Mouse (Mus musculus) neural tube, embryonic 12.5 days (tissue): ENCODE data around the gene Ints11. TPM values are rescaled to one million over a fixed set of nuclear protein-coding genes. Genes with fewer than 3 reads are reported as not detected.

ENCODE experiments used
- ATAC-seq: fragments of 200-750 bp; cut with Nextera tagmentation; 2 replicates; pipeline ENCODE4 v1.8.0; 2017; ENCODE audit warnings: low read depth, mild to moderate bottlenecking, moderate TSS enrichment, moderate library complexity; ENCODE audit not compliant: low FRiP score
- H3K27ac ChIP-seq: fragments of 300-500 bp; sonication (generic); 2 replicates; pipeline ENCODE4 v1.5.1; 2016
- H3K27me3 ChIP-seq: fragments of 300-500 bp; sonication (generic); replicated peaks from 2 replicates; pipeline ENCODE4 v1.6.1; 2016; ENCODE audit warnings: mild to moderate bottlenecking
- H3K36me3 ChIP-seq: fragments of 300-500 bp; sonication (generic); 2 replicates; pipeline ENCODE4 v1.6.1; 2016; ENCODE audit warnings: mild to moderate bottlenecking
- H3K4me1 ChIP-seq: fragments of 300-500 bp; sonication (generic); 2 replicates; pipeline ENCODE4 v1.6.1; 2016
- H3K4me2 ChIP-seq: fragments of 300-500 bp; sonication (generic); replicated peaks from 2 replicates; pipeline ENCODE4 v1.6.1; 2016; ENCODE audit warnings: mild to moderate bottlenecking
- H3K4me3 ChIP-seq: fragments of 300-500 bp; sonication (generic); 2 replicates; pipeline ENCODE4 v1.5.1; 2016
- H3K9ac ChIP-seq: fragments of 300-500 bp; sonication (generic); 2 replicates; pipeline ENCODE4 v1.6.1; 2016; ENCODE audit warnings: mild to moderate bottlenecking
- H3K9me3 ChIP-seq: fragments of 300-500 bp; sonication (generic); 2 replicates; pipeline ENCODE4 v1.6.1; 2016; ENCODE audit warnings: mild to moderate bottlenecking
- WGBS: fragments of 180-500 bp; shearing (Covaris S2); methylation state at CpG from one replicate; pipeline ENCODE4 v1.1.7; 2016; 5-methylcytosine and 5-hydroxymethylcytosine counted together
- polyA plus RNA-seq: library from polyadenylated mRNA; unstranded; fragments of >200 nt; fragmentation: Nextera tagmentation; extraction: Ambion mirVana; gene quantifications from 2 replicates; pipeline ENCODE4 v1.2.1, GENCODE M21; 2016

Ints11 gene
- polyA plus RNA-seq, 1 experiment from 2014 or later = 77.0 TPM

GRCm38 (mm10) chr4:155838187-155839153 is 30.9 kb upstream of the Ints11 start:
- Histone ChIP-seq H3K9me3 (no peaks in the 10 kb centered on the region), H3K9ac (no peak overlapping the region), H3K36me3 (0 out of 2 replicates have a peak, but pooled peaks cover 2% of the 10 kb centered on the region), H3K4me3 (no peak overlapping the region), H3K4me1 (peaks cover 25% of the 10 kb centered on the region), H3K4me2 (peak overlapping the region; percentile 63; the same call in 1 of the 2 replicates), H3K27ac (no peak overlapping the region), H3K27me3 (peaks cover 13% of the 10 kb centered on the region)
- ATAC-seq = no peak
- WGBS = 65% methylated on average over 8 of the region's 8 CpGs

- WGBS = 3% methylated on average over 16 of the region's 16 CpGs
- H3K27ac ChIP-seq = no peak within 1 kb of the TSS
- H3K4me1 ChIP-seq = peaks cover 21% of the 10 kb centered on the region
- peaks cover 13% of the 10 kb centered on the region for H3K27me3 ChIP-seq
- peak within 1 kb of the TSS; percentile 49 for H3K9ac ChIP-seq
- H3K36me3 ChIP-seq = no peaks in the 10 kb centered on the region
- H3K4me3 ChIP-seq = peak within 1 kb of the TSS; percentile 26
- ATAC-seq = peak; percentile 56
- no peaks in the 10 kb centered on the region for H3K9me3 ChIP-seq
- peak within 1 kb of the TSS; percentile 63 for H3K4me2 ChIP-seq
Measured at GRCm38 (mm10) chr4:155839483-155839910, 29.8 kb upstream of the Ints11 start, which contains the start of gene Mxra8. Gene Mxra8 (plus strand): TSS chr4:155839680.

GRCm38 (mm10) chr4:155840076-155841002 is 29.0 kb upstream of the Ints11 start:
- peak; percentile 31; the same call in 1 of the 2 replicates for ATAC-seq
- Histone ChIP-seq H3K27me3 (peaks cover 13% of the 10 kb centered on the region), H3K4me3 (peak overlapping the region; percentile 26), H3K27ac (no peak overlapping the region), H3K4me2 (peak overlapping the region; percentile 63), H3K9me3 (no peaks in the 10 kb centered on the region), H3K4me1 (peaks cover 21% of the 10 kb centered on the region), H3K9ac (peak overlapping the region; percentile 49), H3K36me3 (no peaks in the 10 kb centered on the region)
- 12% methylated on average over 8 of the region's 8 CpGs for WGBS

- no peak for ATAC-seq
- H3K27ac ChIP-seq = no peak overlapping the region
- peaks cover 21% of the 10 kb centered on the region for H3K4me1 ChIP-seq
- peak overlapping the region; percentile 36 for H3K9ac ChIP-seq
- no peaks in the 10 kb centered on the region for H3K36me3 ChIP-seq
- no peaks in the 10 kb centered on the region for H3K9me3 ChIP-seq
- peaks cover 13% of the 10 kb centered on the region for H3K27me3 ChIP-seq
- under 1% methylated on average over 32 of the region's 32 CpGs for WGBS
- H3K4me3 ChIP-seq = peak overlapping the region; percentile 26
- peak overlapping the region; percentile 63 for H3K4me2 ChIP-seq
Measured at GRCm38 (mm10) chr4:155841003-155841454, 28.3 kb upstream of the Ints11 start.

- peaks cover 25% of the 10 kb centered on the region for H3K4me1 ChIP-seq
- 0 out of 2 replicates have a peak overlapping the region, but pooled peaks have one; percentile 36 for H3K9ac ChIP-seq
- ATAC-seq = no peak
- 0 out of 2 replicates have a peak overlapping the region, but pooled peaks have one; percentile 26 for H3K4me3 ChIP-seq
- H3K27ac ChIP-seq = no peak overlapping the region
- no peaks in the 10 kb centered on the region for H3K9me3 ChIP-seq
- H3K27me3 ChIP-seq = peaks cover 13% of the 10 kb centered on the region
- WGBS = 29% methylated on average over 38 of the region's 38 CpGs
- H3K4me2 ChIP-seq = peak overlapping the region; percentile 63
- H3K36me3 ChIP-seq = no peaks in the 10 kb centered on the region
Measured at GRCm38 (mm10) chr4:155841651-155842270, 27.6 kb upstream of the Ints11 start.

GRCm38 (mm10) chr4:155843231-155843630 is 26.1 kb upstream of the Ints11 start:
- no peak overlapping the region for H3K4me3 ChIP-seq
- no peak overlapping the region for H3K4me2 ChIP-seq
- H3K27ac ChIP-seq = no peak overlapping the region
- 90% methylated on average over 5 of the region's 5 CpGs for WGBS
- H3K36me3 ChIP-seq = no peaks in the 10 kb centered on the region
- no peak overlapping the region for H3K9ac ChIP-seq
- no peaks in the 10 kb centered on the region for H3K9me3 ChIP-seq
- ATAC-seq = no peak
- peaks cover 33% of the 10 kb centered on the region for H3K4me1 ChIP-seq
- peaks cover 13% of the 10 kb centered on the region for H3K27me3 ChIP-seq

GRCm38 (mm10) chr4:155846871-155847578 is 22.3 kb upstream of the Ints11 start, which contains the start of gene Dvl1:
Gene Dvl1 (plus strand): TSS chr4:155847402.
- ATAC-seq = peak; percentile 91
- Histone ChIP-seq H3K4me2 (peak within 1 kb of the TSS; percentile 88), H3K9ac (peak within 1 kb of the TSS; percentile 80), H3K27ac (peak within 1 kb of the TSS; percentile 20; the same call in 1 of the 2 replicates), H3K4me3 (peak within 1 kb of the TSS; percentile 84), H3K36me3 (no peaks in the 10 kb centered on the region), H3K4me1 (peaks cover 27% of the 10 kb centered on the region), H3K9me3 (no peaks in the 10 kb centered on the region), H3K27me3 (peaks cover under 1% of the 10 kb centered on the region; the same call in 1 of the 2 replicates)
- 3% methylated on average over 65 of the region's 65 CpGs for WGBS

GRCm38 (mm10) chr4:155847591-155848352 is 21.6 kb upstream of the Ints11 start:
- 2% methylated on average over 69 of the region's 69 CpGs for WGBS
- Histone ChIP-seq H3K9ac (peak overlapping the region; percentile 80), H3K9me3 (no peaks in the 10 kb centered on the region), H3K4me1 (peaks cover 27% of the 10 kb centered on the region), H3K4me2 (peak overlapping the region; percentile 88), H3K4me3 (peak overlapping the region; percentile 84), H3K36me3 (no peaks in the 10 kb centered on the region), H3K27ac (0 out of 2 replicates have a peak overlapping the region, but pooled peaks have one; percentile 20), H3K27me3 (no peaks in the 10 kb centered on the region)
- peak; percentile 56 for ATAC-seq

GRCm38 (mm10) chr4:155848434-155849095 is 20.8 kb upstream of the Ints11 start:
- H3K27me3 ChIP-seq = no peaks in the 10 kb centered on the region
- H3K36me3 ChIP-seq = peaks cover 5% of the 10 kb centered on the region
- peak overlapping the region; percentile 80 for H3K9ac ChIP-seq
- no peak overlapping the region for H3K27ac ChIP-seq
- peak overlapping the region; percentile 84 for H3K4me3 ChIP-seq
- H3K4me1 ChIP-seq = peaks cover 27% of the 10 kb centered on the region
- 67% methylated on average over 7 of the region's 7 CpGs for WGBS
- H3K9me3 ChIP-seq = no peaks in the 10 kb centered on the region
- no peak for ATAC-seq
- H3K4me2 ChIP-seq = peak overlapping the region; percentile 88

GRCm38 (mm10) chr4:155849391-155849790 is 20.0 kb upstream of the Ints11 start:
- Histone ChIP-seq H3K4me3 (no peak overlapping the region), H3K4me1 (peaks cover 27% of the 10 kb centered on the region), H3K27ac (no peak overlapping the region), H3K9me3 (no peaks in the 10 kb centered on the region), H3K9ac (no peak overlapping the region), H3K4me2 (peak overlapping the region; percentile 88; the same call in 1 of the 2 replicates), H3K36me3 (peaks cover 13% of the 10 kb centered on the region), H3K27me3 (no peaks in the 10 kb centered on the region)
- no peak for ATAC-seq
- 88% methylated on average over 2 of the region's 2 CpGs for WGBS
